Mouse (Mus musculus) midbrain, embryonic 10.5 days (tissue): ENCODE measurements at regions not wholly inside any gene's neighbourhood (a gene's known extent, or its start where the extent isn't known, plus 50 kb on each side); places are given as distances from the start of the nearest gene placed in this dataset.
A peak's percentile ranks its signal among the peaks of the same experiment; 100 is the strongest.

Experiments used
- DNase-seq: peaks from one replicate; pipeline ENCODE4 v3.0.0-alpha.2; 2017; ENCODE audit warnings: low spot score
- H3K27ac ChIP-seq: fragments of 300-500 bp; sonication (generic); replicated peaks from 2 replicates; pipeline ENCODE4 v1.5.1; 2016; ENCODE audit warnings: mild to moderate bottlenecking
- H3K27me3 ChIP-seq: fragments of 300-500 bp; sonication (generic); 2 replicates; pipeline ENCODE4 v1.6.1; 2016; ENCODE audit warnings: low read depth, mild to moderate bottlenecking; ENCODE audit not compliant: poor library complexity, severe bottlenecking
- H3K36me3 ChIP-seq: fragments of 300-500 bp; sonication (generic); 2 replicates; pipeline ENCODE4 v1.6.1; 2016; ENCODE audit warnings: mild to moderate bottlenecking, moderate library complexity
- H3K4me1 ChIP-seq: fragments of 300-500 bp; sonication (generic); 2 replicates; pipeline ENCODE4 v1.6.1; 2016
- H3K4me3 ChIP-seq: fragments of 300-500 bp; sonication (generic); 2 replicates; pipeline ENCODE4 v1.5.1; 2016; ENCODE audit warnings: mild to moderate bottlenecking, moderate library complexity
- H3K9me3 ChIP-seq: fragments of 300-500 bp; sonication (generic); replicated peaks from 2 replicates; pipeline ENCODE4 v1.6.1; 2016; ENCODE audit warnings: mild to moderate bottlenecking
- WGBS: fragments of 180-500 bp; shearing (Covaris S2); methylation state at CpG from one replicate; pipeline ENCODE4 v1.1.7; 2016; 5-methylcytosine and 5-hydroxymethylcytosine counted together

- Histone ChIP-seq H3K4me1 (no peaks in the 10 kb centered on the region), H3K4me3 (no peak overlapping the region), H3K36me3 (no peaks in the 10 kb centered on the region), H3K27me3 (no peaks in the 10 kb centered on the region), H3K27ac (no peak overlapping the region), H3K9me3 (no peaks in the 10 kb centered on the region)
- 70% methylated on average over 3 of the region's 3 CpGs for whole genome bisulfite sequencing
- no peak for DNase-seq
Observed at GRCm38 (mm10) chr1:75997222-75997621, 451.2 kb downstream of the Slc4a3 start.

GRCm38 (mm10) chr1:76001124-76001523, 455.1 kb downstream of the Slc4a3 start:
- no peaks in the 10 kb centered on the region for H3K9me3 ChIP-seq
- H3K4me1 ChIP-seq: no peaks in the 10 kb centered on the region
- no peak for DNase-seq
- no peaks in the 10 kb centered on the region for H3K27me3 ChIP-seq
- 79% methylated on average over 9 of the region's 9 CpGs for WGBS
- H3K4me3 ChIP-seq: no peak overlapping the region
- no peak overlapping the region for H3K27ac ChIP-seq
- H3K36me3 ChIP-seq: no peaks in the 10 kb centered on the region

GRCm38 (mm10) chr1:76009601-76010000, 463.5 kb downstream of the Slc4a3 start:
- no peak overlapping the region for H3K27ac ChIP-seq
- 45% methylated on average over 3 of the region's 3 CpGs for WGBS
- DNase-seq: peak; percentile 41

GRCm38 (mm10) chr1:76010212-76010800, 464.2 kb downstream of the Slc4a3 start:
- H3K36me3 ChIP-seq: no peaks in the 10 kb centered on the region
- H3K27ac ChIP-seq: no peak overlapping the region
- H3K4me3 ChIP-seq: no peak overlapping the region
- WGBS: 79% methylated on average over 4 of the region's 4 CpGs
- no peaks in the 10 kb centered on the region for H3K9me3 ChIP-seq
- peaks cover 8% of the 10 kb centered on the region; the same call in 1 of the 2 replicates for H3K27me3 ChIP-seq
- no peak for DNase-seq
- peaks cover 6% of the 10 kb centered on the region; the same call in 1 of the 2 replicates for H3K4me1 ChIP-seq

More at GRCm38 (mm10) chr1:76009601-76010000, 463.5 kb downstream of the Slc4a3 start:
- H3K9me3 ChIP-seq: no peaks in the 10 kb centered on the region
- H3K27me3 ChIP-seq: peaks cover 8% of the 10 kb centered on the region; the same call in 1 of the 2 replicates
- peaks cover 6% of the 10 kb centered on the region; the same call in 1 of the 2 replicates for H3K4me1 ChIP-seq
- H3K36me3 ChIP-seq: no peaks in the 10 kb centered on the region
- no peak overlapping the region for H3K4me3 ChIP-seq

GRCm38 (mm10) chr1:76018588-76018987, 472.5 kb downstream of the Slc4a3 start:
- Histone ChIP-seq H3K27me3 (no peaks in the 10 kb centered on the region), H3K4me1 (no peaks in the 10 kb centered on the region), H3K27ac (no peak overlapping the region), H3K36me3 (no peaks in the 10 kb centered on the region), H3K9me3 (no peaks in the 10 kb centered on the region), H3K4me3 (no peak overlapping the region)
- no peak for DNase-seq
- 88% methylated on average over 6 of the region's 6 CpGs for WGBS

- 86% methylated on average over 11 of the region's 11 CpGs for WGBS
- Histone ChIP-seq H3K9me3 (no peaks in the 10 kb centered on the region), H3K27me3 (no peaks in the 10 kb centered on the region), H3K4me3 (no peak overlapping the region), H3K4me1 (no peaks in the 10 kb centered on the region), H3K27ac (no peak overlapping the region), H3K36me3 (no peaks in the 10 kb centered on the region)
- no peak for DNase-seq
Observed at GRCm38 (mm10) chr1:76019071-76019470, 473.0 kb downstream of the Slc4a3 start.

- Histone ChIP-seq H3K36me3 (no peaks in the 10 kb centered on the region), H3K4me3 (no peak overlapping the region), H3K27me3 (peaks cover 10% of the 10 kb centered on the region; the same call in 1 of the 2 replicates), H3K27ac (no peak overlapping the region), H3K9me3 (no peaks in the 10 kb centered on the region), H3K4me1 (peaks cover 18% of the 10 kb centered on the region)
- no peak for DNase-seq
- 82% methylated on average over 3 of the region's 3 CpGs for WGBS
Observed at GRCm38 (mm10) chr1:76024650-76025049, 478.6 kb downstream of the Slc4a3 start.

GRCm38 (mm10) chr1:76025389-76025788, 479.3 kb downstream of the Slc4a3 start:
- Histone ChIP-seq H3K36me3 (no peaks in the 10 kb centered on the region), H3K27me3 (peaks cover 13% of the 10 kb centered on the region; the same call in 1 of the 2 replicates), H3K9me3 (no peaks in the 10 kb centered on the region), H3K4me3 (no peak overlapping the region), H3K27ac (no peak overlapping the region), H3K4me1 (peaks cover 25% of the 10 kb centered on the region)
- 78% methylated on average over 4 of the region's 4 CpGs for WGBS
- no peak for DNase-seq

- DNase-seq: no peak
- Histone ChIP-seq H3K4me1 (peaks cover 33% of the 10 kb centered on the region), H3K4me3 (no peak overlapping the region), H3K9me3 (no peaks in the 10 kb centered on the region), H3K27ac (peak overlapping the region; percentile 68), H3K27me3 (peaks cover 16% of the 10 kb centered on the region; the same call in 1 of the 2 replicates), H3K36me3 (no peaks in the 10 kb centered on the region)
- 61% methylated on average over 1 of the region's 1 CpGs for WGBS
Observed at GRCm38 (mm10) chr1:76029059-76029458, 483.0 kb downstream of the Slc4a3 start.

GRCm38 (mm10) chr1:76031171-76031922, 485.3 kb downstream of the Slc4a3 start:
- peaks cover 16% of the 10 kb centered on the region; the same call in 1 of the 2 replicates for H3K27me3 ChIP-seq
- no peak overlapping the region for H3K27ac ChIP-seq
- H3K4me3 ChIP-seq: no peak overlapping the region
- WGBS: 73% methylated on average over 11 of the region's 11 CpGs
- no peaks in the 10 kb centered on the region for H3K9me3 ChIP-seq
- no peaks in the 10 kb centered on the region for H3K36me3 ChIP-seq
- DNase-seq: no peak
- peaks cover 31% of the 10 kb centered on the region for H3K4me1 ChIP-seq

- Histone ChIP-seq H3K4me1 (peaks cover 35% of the 10 kb centered on the region), H3K27ac (no peak overlapping the region), H3K36me3 (no peaks in the 10 kb centered on the region), H3K27me3 (peaks cover 16% of the 10 kb centered on the region; the same call in 1 of the 2 replicates), H3K9me3 (no peaks in the 10 kb centered on the region), H3K4me3 (no peak overlapping the region)
- no peak for DNase-seq
- 73% methylated on average over 4 of the region's 4 CpGs for WGBS
Observed at GRCm38 (mm10) chr1:76031923-76032285, 485.8 kb downstream of the Slc4a3 start.

- Histone ChIP-seq H3K4me1 (peaks cover 35% of the 10 kb centered on the region), H3K9me3 (no peaks in the 10 kb centered on the region), H3K4me3 (no peak overlapping the region), H3K27ac (no peak overlapping the region), H3K36me3 (no peaks in the 10 kb centered on the region), H3K27me3 (peaks cover 14% of the 10 kb centered on the region; the same call in 1 of the 2 replicates)
- DNase-seq: no peak
- 85% methylated on average over 3 of the region's 3 CpGs for WGBS
Observed at GRCm38 (mm10) chr1:76032626-76033025, 486.6 kb downstream of the Slc4a3 start.

GRCm38 (mm10) chr1:76036316-76036715, 490.2 kb downstream of the Slc4a3 start:
- 20% methylated on average over 3 of the region's 3 CpGs for WGBS
- Histone ChIP-seq H3K4me1 (peaks cover 18% of the 10 kb centered on the region), H3K27me3 (no peaks in the 10 kb centered on the region), H3K36me3 (no peaks in the 10 kb centered on the region), H3K27ac (0 out of 2 replicates have a peak overlapping the region, but pooled peaks have one; percentile 9), H3K9me3 (no peaks in the 10 kb centered on the region), H3K4me3 (no peak overlapping the region)
- DNase-seq: no peak
